Mouse (Mus musculus) neutrophil, adult 59 days (primary cell): Measurements from ENCODE around the gene Rtca. TPM values are rescaled to one million over a fixed set of nuclear protein-coding genes. Genes with fewer than 3 reads are reported as not detected.

ENCODE experiments used
- total RNA-seq, 2 experiments: library from RNA; stranded (reverse); gene quantifications; 1 replicate in 1 of 2; 2 replicates in 1 of 2; pipeline ENCODE4 v1.2.4; 2023

Rtca gene
- total RNA-seq, result 10 to 100 TPM; 18.0 to 19.7 TPM

GRCm38 (mm10) chr3:116507772-116508351 is at the start of gene Rtca:
Gene Rtca (minus strand): TSS chr3:116508208.

GRCm38 (mm10) chr3:116512904-116513716 is 5.1 kb upstream of the Rtca start, which contains the start of gene Dbt:
Gene Dbt (plus strand): TSS chr3:116513070.

Other genes starting within 250 kb of the Rtca start
- 10 to 100 TPM; 39.0 to 45.1 TPM for gene Cdc14a, start 84.2 kb downstream of the Rtca start, total RNA-seq
- 1 to 10 TPM; 4.8 to 7.3 TPM for gene Dbt, start 4.9 kb upstream of the Rtca start, total RNA-seq
- gene Lrrc39, start 54.8 kb upstream of the Rtca start, total RNA-seq, result under 1 TPM in 1 of 2 experiments, not detected in 1; 0.20 TPM
- gene Sass6, start 86.8 kb upstream of the Rtca start, total RNA-seq, result 10 to 100 TPM; 19.6 to 21.1 TPM
- 10 to 100 TPM; 17.9 to 18.3 TPM for gene Trmt13, start 106.4 kb upstream of the Rtca start, total RNA-seq
- gene Mfsd14a, start 154.5 kb upstream of the Rtca start, total RNA-seq, result 10 to 100 TPM; 77.1 to 79.8 TPM
- gene Gm43191, start 173.1 kb upstream of the Rtca start, total RNA-seq, result not detected
- gene Slc35a3, start 204.6 kb upstream of the Rtca start, total RNA-seq, result 10 to 100 TPM; 23.5 to 27.1 TPM